Mouse (Mus musculus) CH12F3 (cell line): Measurements from ENCODE around the gene Gm11060.

Experiments
- in situ Hi-C: fragments of 300-500 bp; cut with MboI; formaldehyde crosslinking; loops from 2 replicates; pipeline ENCODE4 v1.14.3; 2020; ENCODE audit warnings: low sequenced_read_pairs

Gene Gm11060

GRCm38 (mm10) chr2:105114074-105114473, 22.3 kb downstream of the Gm11060 start:
- in situ Hi-C loops = no loop called here

GRCm38 (mm10) chr2:105117669-105118068, 25.9 kb downstream of the Gm11060 start:
- in situ Hi-C loops = no loop called here

GRCm38 (mm10) chr2:105122216-105122615, 30.4 kb downstream of the Gm11060 start:
- in situ Hi-C loops = no loop called here

GRCm38 (mm10) chr2:105122886-105123285, 31.1 kb downstream of the Gm11060 start:
- in situ Hi-C loops = no loop called here

- in situ Hi-C loops = no loop called here
Observed at GRCm38 (mm10) chr2:105123431-105123830, 31.6 kb downstream of the Gm11060 start.

GRCm38 (mm10) chr2:105123881-105124280, 32.1 kb downstream of the Gm11060 start:
- in situ Hi-C loops = no loop called here

- in situ Hi-C loops = no loop called here
Observed at GRCm38 (mm10) chr2:105124391-105124790, 32.6 kb downstream of the Gm11060 start.

- in situ Hi-C loops = no loop called here
Observed at GRCm38 (mm10) chr2:105125205-105125604, 33.4 kb downstream of the Gm11060 start.

- in situ Hi-C loops = no loop called here
Observed at GRCm38 (mm10) chr2:105125641-105126040, 33.8 kb downstream of the Gm11060 start.

GRCm38 (mm10) chr2:105126279-105126678, 34.5 kb downstream of the Gm11060 start, which contains the start of gene Wt1:
Wt1 (plus strand) TSS chr2:105126529.
- in situ Hi-C loops = no loop called here

GRCm38 (mm10) chr2:105126691-105127530, 35.1 kb downstream of the Gm11060 start:
- in situ Hi-C loops = no loop called here

GRCm38 (mm10) chr2:105127531-105128480, 36.0 kb downstream of the Gm11060 start:
- in situ Hi-C loops = no loop called here

GRCm38 (mm10) chr2:105128564-105128963, 36.7 kb downstream of the Gm11060 start:
- in situ Hi-C loops = no loop called here

- in situ Hi-C loops = no loop called here
Observed at GRCm38 (mm10) chr2:105130351-105131060, 38.7 kb downstream of the Gm11060 start.

- in situ Hi-C loops = no loop called here
Observed at GRCm38 (mm10) chr2:105131061-105131810, 39.4 kb downstream of the Gm11060 start.

- in situ Hi-C loops = no loop called here
Observed at GRCm38 (mm10) chr2:105131811-105132100, 39.9 kb downstream of the Gm11060 start.

GRCm38 (mm10) chr2:105132300-105132699, 40.5 kb downstream of the Gm11060 start:
- in situ Hi-C loops = no loop called here

GRCm38 (mm10) chr2:105132933-105133795, 41.3 kb downstream of the Gm11060 start:
- in situ Hi-C loops = no loop called here

GRCm38 (mm10) chr2:105134296-105134695, 42.5 kb downstream of the Gm11060 start:
- in situ Hi-C loops = no loop called here
